Mouse (Mus musculus): Measurements from ENCODE around the gene Casp9.
A peak's percentile ranks its signal among the peaks of the same experiment; 100 is the strongest.

Gene Casp9

DNA sequence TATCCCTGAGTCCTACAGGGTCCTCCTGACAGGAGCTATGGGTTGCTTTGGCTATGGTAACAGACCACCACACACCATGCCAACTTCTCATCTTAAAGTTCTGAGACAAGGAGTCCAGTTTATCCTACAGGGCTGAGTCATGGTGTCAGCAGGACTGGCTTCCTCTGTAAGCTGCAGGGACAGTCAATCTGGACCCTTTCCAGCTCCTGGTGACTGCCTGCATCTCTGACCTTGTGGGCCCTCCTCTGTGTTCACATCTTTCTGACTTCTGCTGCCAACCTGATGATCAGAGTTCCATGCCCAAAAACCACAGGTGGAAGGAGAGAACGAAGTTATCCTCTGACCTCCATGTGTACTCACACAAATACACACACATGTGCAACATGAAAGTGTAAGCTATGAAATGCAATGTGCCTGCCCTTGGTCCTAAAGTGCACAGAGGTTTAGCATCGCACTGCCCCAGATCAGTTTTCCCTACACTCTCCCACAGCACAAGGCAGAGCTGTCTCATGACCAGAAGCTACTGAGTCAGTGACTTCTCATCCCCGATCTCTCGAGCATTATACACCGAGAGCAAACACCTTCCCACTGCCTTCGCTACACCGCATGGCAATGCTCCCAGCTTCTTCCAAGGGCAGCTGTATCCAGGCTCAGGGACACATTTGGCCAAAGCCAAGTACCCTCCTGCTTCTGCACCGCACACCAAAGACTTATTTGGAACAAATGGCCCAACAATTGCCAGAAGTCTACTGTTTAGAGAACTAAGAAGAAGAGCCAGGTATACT, 12.0 kb upstream of the Casp9 start:
- DNase-seq = no peak

DNA sequence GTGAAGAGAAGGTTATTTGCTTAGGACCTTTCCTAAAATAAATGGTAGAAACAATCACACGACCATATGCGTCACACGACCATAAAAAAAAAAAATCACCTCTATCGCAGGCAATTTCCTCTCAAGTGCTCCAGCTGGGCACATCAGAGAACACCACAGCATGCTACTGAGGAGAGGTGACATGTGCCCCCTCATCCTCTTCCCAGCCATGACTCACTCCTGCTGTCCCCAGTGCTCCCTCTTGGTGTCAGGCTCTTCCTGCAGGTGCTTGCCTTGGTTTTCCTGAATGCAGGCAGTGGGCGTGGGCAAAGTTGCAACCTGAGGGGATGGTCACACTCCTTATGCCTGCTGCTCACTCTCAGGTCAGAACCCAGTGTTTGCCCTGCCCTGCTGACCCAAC, 8.6 kb upstream of the Casp9 start:
- no peak for DNase-seq

GRCm38 (mm10) chr4:141786141-141786540, 7.3 kb upstream of the Casp9 start:
- DNase-seq = no peak

DNA sequence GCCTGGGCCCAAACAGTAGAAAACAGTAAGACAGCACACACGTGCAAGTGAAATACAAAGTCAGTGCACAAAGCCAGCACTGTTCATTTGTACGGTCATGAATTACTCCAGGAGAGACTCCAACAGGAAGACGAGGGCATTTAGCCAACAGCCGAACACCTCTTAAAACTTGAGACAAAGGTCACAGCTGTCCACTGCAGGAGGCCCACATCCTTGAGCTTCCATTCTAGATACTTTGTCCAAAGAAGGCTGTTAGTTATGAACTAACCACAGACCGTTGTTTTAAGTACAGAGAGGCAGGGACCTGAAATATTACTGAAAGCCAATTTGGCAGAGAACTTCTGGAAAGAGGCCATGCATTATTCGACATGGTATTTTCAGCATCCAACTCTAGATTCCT, 6.4 kb upstream of the Casp9 start:
- DNase-seq = no peak

DNA sequence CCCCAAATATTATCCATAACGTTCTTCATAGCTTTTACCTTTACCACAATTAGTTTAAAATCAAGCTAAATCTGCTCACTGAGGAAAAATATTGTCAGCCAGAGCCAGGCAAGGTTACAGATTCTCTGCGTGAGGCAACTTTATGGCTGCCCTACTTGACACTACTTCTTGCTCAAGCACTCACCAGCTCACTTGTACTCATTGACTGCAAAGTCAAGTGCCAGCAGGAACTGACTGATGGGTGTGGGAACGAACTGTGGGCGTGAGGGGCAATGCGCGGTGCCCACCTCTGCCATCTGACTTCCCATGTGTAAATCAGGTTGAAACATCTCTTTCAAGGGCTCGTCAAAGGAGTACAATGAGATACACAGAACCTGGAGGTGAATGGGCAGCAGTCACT, 6.0 kb upstream of the Casp9 start:
- DNase-seq = no peak

DNA sequence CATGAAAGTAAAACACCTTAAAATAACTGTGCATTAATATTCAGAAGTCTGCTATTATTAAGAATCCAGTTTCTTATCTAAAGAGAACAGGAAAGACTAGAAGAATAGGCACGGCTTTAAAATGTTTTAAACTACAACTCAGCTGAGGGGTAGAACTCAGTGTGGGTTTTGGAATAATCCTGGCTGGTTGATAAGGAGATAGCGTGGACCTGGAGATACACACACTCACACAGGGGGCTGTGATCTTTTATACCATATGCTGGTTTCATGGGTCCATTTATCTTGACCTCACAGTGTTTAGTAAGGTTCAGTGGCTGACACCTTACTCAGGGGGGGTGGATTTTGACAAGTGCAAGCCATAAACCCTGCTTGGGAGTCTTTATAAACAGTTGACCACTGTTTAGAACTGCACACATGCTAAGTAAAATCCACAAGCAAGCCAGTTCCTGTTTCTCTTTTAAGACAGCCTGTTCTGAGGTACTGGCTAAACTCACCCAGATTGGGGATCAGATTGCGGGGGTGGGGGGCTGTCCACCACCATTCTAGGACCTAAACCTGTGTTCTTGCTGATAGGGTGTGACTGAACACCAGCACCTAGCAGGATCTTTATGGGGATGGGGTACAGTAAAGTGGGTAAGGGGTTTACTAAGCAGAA, 3.7 kb upstream of the Casp9 start:
- no peak for DNase-seq

DNA sequence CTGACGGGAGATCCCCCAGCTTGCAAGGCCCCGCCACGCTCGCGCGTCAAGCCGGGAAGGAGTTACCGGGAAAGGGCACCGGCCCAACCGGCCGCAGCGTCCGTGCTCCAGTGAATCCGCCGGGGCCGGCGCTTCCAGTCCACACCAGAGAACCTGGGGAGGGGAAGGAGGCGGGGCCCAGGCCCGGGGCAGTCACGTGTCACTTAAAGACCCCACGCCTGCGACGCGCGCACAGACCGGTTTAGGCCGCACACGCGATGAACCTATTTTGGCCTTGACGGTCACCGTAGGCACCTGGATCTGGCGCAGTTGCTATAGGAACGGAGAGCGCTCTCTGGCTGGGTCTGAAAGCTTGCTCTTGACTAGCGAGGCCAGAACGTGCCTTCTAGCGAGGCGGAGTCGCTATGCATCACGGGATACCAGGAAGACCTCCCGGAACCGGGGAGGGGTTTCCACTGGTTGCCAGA, 2.9 kb upstream of the Casp9 start, which contains the start of gene Dnajc16:
Dnajc16 (minus strand) TSS at position 408 of the 467 bp plus-strand sequence.
- DNase-seq = peak; percentile 100

DNA sequence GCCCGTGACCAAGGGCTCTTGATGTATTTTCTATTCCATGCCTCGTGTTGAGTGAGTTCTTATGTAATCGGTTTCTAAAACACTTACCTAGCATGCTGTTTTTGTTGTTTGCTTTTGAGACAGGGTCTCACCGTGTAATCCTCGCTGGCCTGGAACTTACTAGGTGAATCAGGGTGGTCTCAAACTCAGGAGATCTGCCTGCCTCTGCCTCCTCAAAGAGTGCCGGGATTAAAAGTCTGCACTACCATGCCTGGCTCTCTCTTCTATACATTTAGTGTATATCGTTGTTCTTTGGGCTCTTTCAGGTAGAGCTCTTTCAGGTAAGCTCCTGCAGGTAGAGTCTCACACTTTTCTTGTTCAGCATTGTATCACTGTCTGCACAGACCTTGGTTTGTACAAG, 1.9 kb upstream of the Casp9 start:
- no peak for DNase-seq

- DNase-seq = no peak
Observed at GRCm38 (mm10) chr4:141791951-141792350, 1.5 kb upstream of the Casp9 start.

DNA sequence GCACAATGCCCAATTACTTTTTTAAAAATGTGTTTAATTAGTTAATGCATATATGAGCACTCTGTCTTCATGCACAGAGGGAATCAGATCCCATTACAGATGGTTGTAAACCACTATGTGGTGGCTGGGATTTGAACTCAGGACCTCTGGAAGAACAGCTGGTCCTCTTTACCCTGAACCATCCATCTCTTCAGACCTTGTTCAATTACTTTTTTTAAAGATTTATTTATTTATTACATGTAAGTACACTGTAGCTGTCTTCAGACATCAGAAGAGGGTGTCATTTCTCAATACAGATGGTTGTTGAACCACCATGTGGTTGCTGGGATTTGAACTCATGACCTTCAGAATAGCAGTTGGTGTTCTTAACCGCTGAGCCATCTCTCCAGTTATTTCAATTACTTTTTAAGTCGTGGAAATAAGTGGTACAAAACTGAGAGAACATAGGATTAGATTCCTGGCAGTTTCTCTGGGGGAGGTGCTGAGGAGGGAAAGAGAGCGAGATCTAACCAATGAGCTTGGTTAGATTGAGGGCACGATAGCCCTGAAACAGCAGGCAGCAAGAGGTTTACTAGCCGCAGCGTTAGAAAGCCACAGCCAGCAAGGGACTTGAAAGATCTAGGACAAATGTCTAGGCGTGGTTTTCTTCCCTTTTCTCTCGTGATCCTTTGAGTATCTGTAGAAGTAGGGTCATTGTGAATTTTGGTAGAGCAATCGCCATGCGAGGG, 694 bp upstream of the Casp9 start:
- no peak for DNase-seq

- DNase-seq = no peak
Observed at GRCm38 (mm10) chr4:141794152-141794535, 732 bp downstream of the Casp9 start.

- DNase-seq = no peak
Observed at GRCm38 (mm10) chr4:141796356-141796755, 2.9 kb downstream of the Casp9 start.

DNA sequence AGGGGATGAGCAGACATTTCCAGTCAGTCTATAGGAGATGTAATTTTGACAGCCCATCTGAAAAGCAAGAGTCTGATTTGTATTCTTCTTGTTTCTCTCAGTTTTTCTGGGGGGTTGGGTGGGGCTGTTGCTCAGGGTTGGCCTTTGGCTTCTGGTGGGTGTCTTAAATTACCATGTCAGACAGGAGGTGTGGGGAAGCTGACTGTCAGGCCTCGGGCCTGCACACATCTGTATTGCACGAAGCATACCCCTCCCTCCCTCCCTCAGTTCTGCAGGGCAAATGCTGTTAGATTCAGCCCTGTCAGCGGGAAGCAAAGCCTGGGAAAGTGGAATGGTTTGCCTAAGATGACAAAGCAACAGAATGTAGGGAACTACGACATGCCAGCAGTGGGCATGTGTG, 3.5 kb downstream of the Casp9 start:
- DNase-seq = no peak

- no peak for DNase-seq
Observed at GRCm38 (mm10) chr4:141797545-141797944, 4.1 kb downstream of the Casp9 start.

DNA sequence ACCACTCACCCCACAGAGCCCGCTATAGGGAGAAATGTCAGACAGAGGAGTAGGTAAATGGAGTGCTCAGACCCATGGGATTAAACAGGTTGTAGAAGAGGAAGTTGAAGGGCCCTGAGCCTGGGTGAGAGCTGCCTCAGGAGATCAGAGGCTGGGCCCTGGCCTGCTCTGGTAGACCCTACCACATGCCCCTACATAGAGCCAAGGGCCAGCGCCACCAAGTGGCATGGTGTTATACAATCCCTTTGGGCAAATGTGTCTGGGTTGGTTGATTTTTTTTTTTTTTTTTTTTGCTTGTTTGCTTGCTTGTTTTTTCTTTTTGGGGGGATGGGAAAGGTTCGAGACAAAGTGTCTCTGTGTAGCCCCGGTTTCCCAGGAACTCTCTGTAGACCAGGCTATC, 10.7 kb downstream of the Casp9 start:
- DNase-seq = no peak

GRCm38 (mm10) chr4:141805886-141806285, 12.5 kb downstream of the Casp9 start:
- no peak for DNase-seq

GRCm38 (mm10) chr4:141809850-141810464, 16.5 kb downstream of the Casp9 start:
- peak; percentile 77 for DNase-seq

- DNase-seq = no peak
Observed at GRCm38 (mm10) chr4:141810975-141811374, 17.6 kb downstream of the Casp9 start.

- DNase-seq = no peak
Observed at GRCm38 (mm10) chr4:141811375-141811774, 18.0 kb downstream of the Casp9 start.

DNA sequence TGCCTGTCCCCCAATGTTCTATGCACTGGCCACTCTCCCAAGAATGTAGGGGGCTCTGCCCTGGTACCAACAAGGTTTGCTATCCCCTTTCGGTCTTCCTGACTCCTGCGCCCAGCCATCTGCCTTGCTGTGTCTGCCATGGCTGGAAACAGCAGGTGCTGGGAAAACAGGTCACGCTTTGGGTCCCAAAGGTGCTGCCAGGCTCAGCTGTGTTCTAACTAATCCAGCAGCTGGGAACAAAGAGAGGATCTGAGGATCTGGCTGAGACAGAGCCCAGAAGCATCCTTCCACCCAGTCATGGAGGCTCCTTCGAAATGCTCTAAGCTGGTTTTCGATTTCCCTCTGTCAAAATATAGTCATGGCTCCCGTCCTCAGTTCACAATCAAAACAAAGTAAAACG, 22.9 kb downstream of the Casp9 start:
- DNase-seq = no peak

GRCm38 (mm10) chr4:141816776-141817655, 23.6 kb downstream of the Casp9 start:
- DNase-seq = no peak

DNA sequence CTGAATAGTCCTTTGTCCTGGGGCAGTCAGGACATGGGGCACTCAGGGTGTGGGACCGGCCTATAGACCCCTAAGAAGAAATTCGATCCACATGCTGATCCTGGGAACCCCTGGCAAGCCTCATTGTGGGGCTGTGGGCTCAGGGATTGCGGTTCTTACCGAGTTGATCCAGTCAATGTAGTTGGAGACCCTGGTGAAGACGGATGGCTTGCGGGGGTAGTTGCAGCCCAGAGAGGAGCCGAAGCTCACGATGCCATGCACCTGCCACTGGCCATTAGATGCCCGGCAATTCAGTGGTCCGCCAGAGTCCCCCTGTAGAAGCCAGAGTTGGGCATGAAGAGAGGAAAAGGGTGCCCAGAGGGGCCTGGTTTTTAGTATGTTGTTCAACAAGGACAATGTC, 24.3 kb downstream of the Casp9 start:
- no peak for DNase-seq

All from retina, postnatal 1 day (tissue).